Mouse (Mus musculus): Measurements from ENCODE around the gene Gps1. TPM values are rescaled to one million over a fixed set of nuclear protein-coding genes. Genes with fewer than 3 reads are reported as not detected.
A peak's percentile ranks its signal among the peaks of the same experiment; 100 is the strongest.
"Not testable (repeated sequence)": the region's sequence is repeated elsewhere in the genome, so short reads cannot be mapped to it uniquely, and the experiment has no call there.

Gene Gps1
- polyA plus RNA-seq, 2 experiments = 236 to 249 TPM

GRCm38 (mm10) chr11:120779876-120780275 is 4.2 kb upstream of the Gps1 start:
- Histone ChIP-seq H3K36me3 (ENCODE audit: control insufficient read depth, insufficient read depth, low read length) (peaks cover 20% of the 10 kb centered on the region), H3K4me3 (replicated peaks; ENCODE audit: low read length) (no peak overlapping the region), H3K27ac (replicated peaks; ENCODE audit: low read depth, low read length) (no peak overlapping the region), H3K4me1 (ENCODE audit: control insufficient read depth, insufficient read depth, low read length) (peaks cover 9% of the 10 kb centered on the region), H3K4me2 (replicated peaks; ENCODE audit: low read depth, low read length, severe bottlenecking) (no peak overlapping the region), H3K27me3 (ENCODE audit: control insufficient read depth, insufficient read depth, low read length) (no peaks in the 10 kb centered on the region), H3K9me3 (ENCODE audit: control insufficient read depth, low read length) (no peaks in the 10 kb centered on the region), H3K9ac (ENCODE audit: low read depth, low read length, severe bottlenecking) (no peak overlapping the region)
- ATAC-seq (ENCODE audit: low FRiP score, low read depth) = no peak
- TF ChIP-seq POLR2A (IDR thresholded peaks at IDR 0.05; ENCODE audit: borderline replicate concordance, extremely low read depth, insufficient read depth, insufficient read length) = no peak
- WGBS = 95% methylated on average over 1 of the region's 1 CpGs
- DNase-seq (ENCODE audit: low spot score) = no peak

DNA sequence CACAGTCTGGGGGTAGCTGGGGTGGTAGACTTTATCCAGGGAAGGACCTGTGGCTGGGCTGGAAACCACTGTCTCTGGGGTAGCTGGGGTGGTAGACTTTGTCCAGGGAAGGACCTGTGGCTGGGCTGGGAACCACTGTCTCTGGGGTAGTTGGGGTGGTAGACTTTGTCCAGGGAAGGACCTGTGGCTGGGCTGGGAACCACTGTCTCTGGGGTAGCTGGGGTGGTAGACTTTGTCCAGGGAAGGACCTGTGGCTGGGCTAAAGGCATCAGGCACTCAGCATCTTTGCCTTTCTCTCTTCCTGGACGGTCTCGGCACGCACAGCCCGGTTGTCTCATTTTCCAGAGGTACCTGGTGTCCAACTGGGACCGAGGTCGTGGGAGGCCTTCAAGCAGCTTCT is 2.7 kb upstream of the Gps1 start:
- H3K4me3 ChIP-seq (replicated peaks; ENCODE audit: low read length); DNase-seq (ENCODE audit: low spot score); H3K27ac ChIP-seq (replicated peaks; ENCODE audit: low read depth, low read length); H3K9me3 ChIP-seq (ENCODE audit: control insufficient read depth, low read length); H3K9ac ChIP-seq (ENCODE audit: low read depth, low read length, severe bottlenecking); H3K4me2 ChIP-seq (replicated peaks; ENCODE audit: low read depth, low read length, severe bottlenecking); H3K27me3 ChIP-seq (ENCODE audit: control insufficient read depth, insufficient read depth, low read length); ATAC-seq (ENCODE audit: low FRiP score, low read depth): not testable (repeated sequence)
- peaks cover 14% of the 10 kb centered on the region for H3K4me1 ChIP-seq (ENCODE audit: control insufficient read depth, insufficient read depth, low read length)
- 97% methylated on average over 6 of the region's 6 CpGs for WGBS
- H3K36me3 ChIP-seq (ENCODE audit: control insufficient read depth, insufficient read depth, low read length) = peaks cover 28% of the 10 kb centered on the region

DNA sequence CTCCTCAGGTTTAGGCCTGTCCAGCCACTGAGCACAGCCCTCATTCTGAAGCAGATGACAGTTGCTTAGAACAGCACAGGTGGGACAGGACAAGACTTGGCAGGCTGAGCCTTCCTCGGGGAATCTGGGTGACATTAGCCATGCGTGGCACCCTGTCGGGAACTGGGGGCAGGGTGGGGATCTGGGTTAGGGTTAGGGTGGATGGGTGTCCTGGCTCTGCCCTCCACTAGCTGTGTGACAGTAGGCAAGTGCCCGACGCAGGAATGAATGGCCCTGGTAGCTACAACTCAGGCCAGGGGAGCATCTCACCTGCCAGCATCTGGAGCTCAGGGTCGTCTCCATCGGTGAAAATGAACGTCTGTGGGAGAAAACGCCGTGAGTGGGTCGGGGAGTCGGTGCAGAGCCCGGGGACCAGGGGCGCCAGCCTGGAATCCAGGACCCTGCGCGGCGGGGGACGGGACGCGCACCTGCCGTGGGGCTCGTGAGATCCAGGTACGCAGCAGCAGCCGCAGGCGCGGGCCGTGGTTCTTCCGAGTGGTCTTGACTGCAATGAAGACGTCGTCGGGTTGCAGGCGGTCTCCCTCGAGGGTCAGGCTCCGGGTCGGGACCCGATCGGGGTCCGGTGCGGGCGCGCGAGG is 527 bp upstream of the Gps1 start:
- peak overlapping the region; percentile 63; the same call in 1 of the 2 replicates for H3K27ac ChIP-seq (replicated peaks; ENCODE audit: low read depth, low read length)
- no peaks in the 10 kb centered on the region for H3K27me3 ChIP-seq (ENCODE audit: control insufficient read depth, insufficient read depth, low read length)
- H3K4me1 ChIP-seq (ENCODE audit: control insufficient read depth, insufficient read depth, low read length) = peaks cover 14% of the 10 kb centered on the region
- DNase-seq (ENCODE audit: low spot score) (no peak), ATAC-seq (ENCODE audit: low FRiP score, low read depth) (no peak)
- peak overlapping the region; percentile 90 for H3K9ac ChIP-seq (ENCODE audit: low read depth, low read length, severe bottlenecking)
- H3K9me3 ChIP-seq (ENCODE audit: control insufficient read depth, low read length) = no peaks in the 10 kb centered on the region
- TF ChIP-seq POLR2A (IDR thresholded peaks at IDR 0.05; ENCODE audit: borderline replicate concordance, extremely low read depth, insufficient read depth, insufficient read length) = no peak
- WGBS = 8% methylated on average over 36 of the region's 42 CpGs
- H3K4me3 ChIP-seq (replicated peaks; ENCODE audit: low read length) = peak overlapping the region; percentile 89
- H3K36me3 ChIP-seq (ENCODE audit: control insufficient read depth, insufficient read depth, low read length) = peaks cover 47% of the 10 kb centered on the region
- H3K4me2 ChIP-seq (replicated peaks; ENCODE audit: low read depth, low read length, severe bottlenecking) = peak overlapping the region; percentile 93

GRCm38 (mm10) chr11:120785145-120785544 is 1.1 kb downstream of the Gps1 start:
- no peak for TF ChIP-seq POLR2A (IDR thresholded peaks at IDR 0.05; ENCODE audit: borderline replicate concordance, extremely low read depth, insufficient read depth, insufficient read length)
- Histone ChIP-seq H3K27me3 (ENCODE audit: control insufficient read depth, insufficient read depth, low read length) (no peaks in the 10 kb centered on the region), H3K4me1 (ENCODE audit: control insufficient read depth, insufficient read depth, low read length) (peaks cover 14% of the 10 kb centered on the region), H3K9me3 (ENCODE audit: control insufficient read depth, low read length) (no peaks in the 10 kb centered on the region), H3K4me3 (replicated peaks; ENCODE audit: low read length) (peak overlapping the region; percentile 89), H3K36me3 (ENCODE audit: control insufficient read depth, insufficient read depth, low read length) (peaks cover 56% of the 10 kb centered on the region), H3K9ac (ENCODE audit: low read depth, low read length, severe bottlenecking) (peak overlapping the region; percentile 90), H3K27ac (replicated peaks; ENCODE audit: low read depth, low read length) (no peak overlapping the region), H3K4me2 (replicated peaks; ENCODE audit: low read depth, low read length, severe bottlenecking) (peak overlapping the region; percentile 93)
- WGBS = 38% methylated on average over 9 of the region's 9 CpGs
- ATAC-seq (ENCODE audit: low FRiP score, low read depth) = no peak
- DNase-seq (ENCODE audit: low spot score) = no peak

DNA sequence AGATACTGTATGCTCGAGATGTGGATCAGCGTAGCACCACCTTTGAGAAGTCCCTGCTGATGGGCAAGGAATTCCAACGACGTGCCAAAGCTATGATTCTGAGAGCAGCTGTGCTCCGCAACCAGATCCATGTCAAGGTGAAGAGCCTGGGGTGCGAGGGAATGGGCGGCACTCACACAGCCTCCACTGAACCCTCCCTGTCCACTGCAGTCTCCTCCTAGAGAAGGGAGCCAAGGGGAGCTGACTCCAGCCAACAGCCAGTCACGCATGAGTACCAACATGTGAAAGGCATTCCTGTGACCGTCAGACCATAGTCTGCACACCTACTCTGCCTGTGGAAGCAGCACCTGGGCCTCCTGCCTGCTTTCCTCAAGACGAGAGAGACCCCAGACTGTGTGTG is 4.4 kb downstream of the Gps1 start:
- ATAC-seq (ENCODE audit: low FRiP score, low read depth); DNase-seq (ENCODE audit: low spot score); H3K27ac ChIP-seq (replicated peaks; ENCODE audit: low read depth, low read length); H3K4me3 ChIP-seq (replicated peaks; ENCODE audit: low read length); H3K4me2 ChIP-seq (replicated peaks; ENCODE audit: low read depth, low read length, severe bottlenecking); H3K27me3 ChIP-seq (ENCODE audit: control insufficient read depth, insufficient read depth, low read length); H3K9ac ChIP-seq (ENCODE audit: low read depth, low read length, severe bottlenecking); H3K4me1 ChIP-seq (ENCODE audit: control insufficient read depth, insufficient read depth, low read length); H3K9me3 ChIP-seq (ENCODE audit: control insufficient read depth, low read length): not testable (repeated sequence)
- H3K36me3 ChIP-seq (ENCODE audit: control insufficient read depth, insufficient read depth, low read length) = peaks cover 73% of the 10 kb centered on the region
- WGBS = 88% methylated on average over 9 of the region's 10 CpGs

DNA sequence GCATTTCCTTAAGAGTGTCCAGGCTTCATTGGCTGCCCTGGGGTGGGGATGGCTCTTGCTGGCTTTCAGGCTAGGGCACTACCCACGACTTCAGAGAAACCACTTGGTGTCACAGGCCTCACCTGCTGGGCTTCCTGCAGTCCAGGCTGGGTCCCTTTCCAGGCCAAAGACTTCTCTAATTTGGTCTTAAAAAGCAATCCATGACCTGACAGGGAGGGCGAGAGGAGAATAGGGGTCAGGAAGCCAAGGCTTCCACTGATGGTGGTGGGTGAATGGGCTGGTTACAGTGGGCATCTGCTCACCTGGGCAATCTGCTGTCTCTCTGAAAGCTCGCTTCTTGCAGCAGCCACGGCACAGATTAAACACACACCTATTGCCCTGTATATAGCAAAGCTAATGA is 5.3 kb downstream of the Gps1 start:
- ATAC-seq (ENCODE audit: low FRiP score, low read depth) (no peak), DNase-seq (ENCODE audit: low spot score) (no peak)
- no peaks in the 10 kb centered on the region for H3K9me3 ChIP-seq (ENCODE audit: control insufficient read depth, low read length)
- peaks cover 80% of the 10 kb centered on the region for H3K36me3 ChIP-seq (ENCODE audit: control insufficient read depth, insufficient read depth, low read length)
- no peak overlapping the region for H3K27ac ChIP-seq (replicated peaks; ENCODE audit: low read depth, low read length)
- H3K4me2 ChIP-seq (replicated peaks; ENCODE audit: low read depth, low read length, severe bottlenecking) = no peak overlapping the region
- no peak overlapping the region for H3K4me3 ChIP-seq (replicated peaks; ENCODE audit: low read length)
- WGBS = 84% methylated on average over 4 of the region's 4 CpGs
- no peak for TF ChIP-seq POLR2A (IDR thresholded peaks at IDR 0.05; ENCODE audit: borderline replicate concordance, extremely low read depth, insufficient read depth, insufficient read length)
- H3K27me3 ChIP-seq (ENCODE audit: control insufficient read depth, insufficient read depth, low read length) = no peaks in the 10 kb centered on the region
- H3K9ac ChIP-seq (ENCODE audit: low read depth, low read length, severe bottlenecking) = no peak overlapping the region
- H3K4me1 ChIP-seq (ENCODE audit: control insufficient read depth, insufficient read depth, low read length) = peaks cover 7% of the 10 kb centered on the region; the same call in 1 of the 2 replicates

Data from limb, embryonic 14.5 days (tissue).